In the genomic region with DNA sequence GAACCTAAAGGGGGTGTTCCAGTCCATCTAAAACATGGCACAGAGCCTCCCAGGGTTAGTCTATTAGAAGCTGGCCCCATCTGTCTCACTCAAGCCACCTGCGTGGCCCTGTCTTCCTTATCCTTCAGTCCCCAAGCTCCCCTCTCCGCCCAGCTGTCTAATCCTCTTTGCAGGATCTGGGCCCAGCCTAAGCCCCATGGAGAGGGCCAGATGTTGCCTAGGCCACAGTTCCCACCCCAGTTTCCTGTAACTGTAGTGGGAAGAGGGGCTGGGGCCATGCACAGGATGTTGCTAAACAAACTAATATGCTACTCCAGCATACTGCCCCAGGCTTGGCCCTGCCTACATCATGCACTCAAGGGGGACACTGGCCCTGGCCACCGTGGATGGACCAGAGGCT, we compare ENCODE assay signal across 10 mouse cellular contexts.
A peak's percentile ranks its signal among the peaks of the same experiment; 100 is the strongest.
DNase-seq lines count a peak whose midpoint lies in the region; ATAC-seq and TF ChIP-seq lines count a peak whose summit lies in the region.
"Had no signal": no experiment of that assay in that cellular context is flagged by ENCODE, and none has a peak within 500 bp of the region (broad histone marks: within the 10 kb centered on the region; RNA-seq: fewer than 3 reads in every experiment).

No protein-coding gene starts in this region.

- no peaks in the 10 kb centered on the region for H3K27me3 ChIP-seq in limb, embryonic 12.5 days
- H3K27me3 ChIP-seq in limb, embryonic 10.5 days (ENCODE audit: low read depth, poor library complexity, severe bottlenecking): no peaks in the 10 kb centered on the region
- no peaks in the 10 kb centered on the region for H3K27me3 ChIP-seq in embryonic facial prominence, embryonic 14.5 days (replicated peaks; ENCODE audit: control insufficient read depth, insufficient read depth, low read length)
- no peaks in the 10 kb centered on the region for H3K27me3 ChIP-seq in midbrain, embryonic 12.5 days
- no peaks in the 10 kb centered on the region for H3K27me3 ChIP-seq in forebrain, postnatal 0 days (ENCODE audit: insufficient read depth, low read length)
- H3K27me3 ChIP-seq: liver, embryonic 15.5 days had no signal

- no peak overlapping the region for H3K9ac ChIP-seq in limb, embryonic 12.5 days (replicated peaks)
- H3K9ac ChIP-seq in embryonic facial prominence, embryonic 14.5 days (ENCODE audit: low read depth, low read length): no peak overlapping the region
- H3K9ac ChIP-seq in midbrain, embryonic 12.5 days (replicated peaks): no peak overlapping the region
- H3K9ac ChIP-seq in forebrain, postnatal 0 days: no peak overlapping the region
- H3K9ac ChIP-seq: liver, embryonic 15.5 days had no signal

- H3K27ac ChIP-seq in limb, embryonic 12.5 days: peak overlapping the region; percentile 41; the same call in 1 of the 2 replicates
- no peak overlapping the region for H3K27ac ChIP-seq in limb, embryonic 10.5 days
- H3K27ac ChIP-seq in embryonic facial prominence, embryonic 14.5 days (replicated peaks; ENCODE audit: low read depth, low read length): no peak overlapping the region; the same call in 1 of the 2 replicates
- peak overlapping the region; percentile 70 for H3K27ac ChIP-seq in midbrain, embryonic 12.5 days (replicated peaks)
- H3K27ac ChIP-seq in forebrain, postnatal 0 days (ENCODE audit: low read depth, low read length): no peak overlapping the region
- H3K27ac ChIP-seq: liver, embryonic 15.5 days had no signal

- ATAC-seq in limb, embryonic 12.5 days (ENCODE audit: insufficient number of reproducible peaks, insufficient read depth, low FRiP score, low TSS enrichment, low read depth): no peak
- ATAC-seq in embryonic facial prominence, embryonic 14.5 days (ENCODE audit: low read depth): peak; percentile 48; the same call in 1 of the 2 replicates
- peak; percentile 50 for ATAC-seq in midbrain, embryonic 12.5 days (ENCODE audit: low FRiP score, low read depth)
- ATAC-seq in CD4-positive, CD25-positive, alpha-beta regulatory T cell, adult 4 months: no peak
- ATAC-seq in forebrain, postnatal 0 days: no peak; the same call in 1 of the 2 replicates
- ATAC-seq in cerebellum, adult (ENCODE audit: insufficient number of reproducible peaks, low FRiP score, low TSS enrichment): no peak
- ATAC-seq: forebrain, embryonic 16.5 days had no signal

- H3K36me3 ChIP-seq in limb, embryonic 12.5 days: peaks cover 99% of the 10 kb centered on the region
- peaks cover 100% of the 10 kb centered on the region for H3K36me3 ChIP-seq in limb, embryonic 10.5 days
- H3K36me3 ChIP-seq in embryonic facial prominence, embryonic 14.5 days (ENCODE audit: control insufficient read depth, insufficient read depth, low read length): peaks cover 93% of the 10 kb centered on the region
- peaks cover 88% of the 10 kb centered on the region for H3K36me3 ChIP-seq in midbrain, embryonic 12.5 days
- H3K36me3 ChIP-seq in forebrain, postnatal 0 days (ENCODE audit: insufficient read depth): peaks cover 20% of the 10 kb centered on the region

- no peak for TF ChIP-seq CTCF in forebrain, postnatal 0 days (IDR thresholded peaks at IDR 0.05; ENCODE audit: low read depth)

- H3K4me2 ChIP-seq in limb, embryonic 12.5 days: no peak overlapping the region
- H3K4me2 ChIP-seq in embryonic facial prominence, embryonic 14.5 days (ENCODE audit: low read depth, low read length): no peak overlapping the region
- H3K4me2 ChIP-seq in midbrain, embryonic 12.5 days (replicated peaks): no peak overlapping the region
- H3K4me2 ChIP-seq in forebrain, postnatal 0 days (ENCODE audit: low read depth): no peak overlapping the region
- H3K4me2 ChIP-seq: liver, embryonic 15.5 days had no signal

- DNase-seq in limb, embryonic 10.5 days (ENCODE audit: low spot score): no peak
- DNase-seq in embryonic facial prominence, embryonic 14.5 days (ENCODE audit: low spot score): peak; percentile 75
- peak; percentile 27 for DNase-seq in heart, postnatal 4 days
- DNase-seq in forebrain, postnatal 0 days: no peak

- WGBS in limb, embryonic 12.5 days: 52% methylated on average over 3 of the region's 3 CpGs
- 66% methylated on average over 3 of the region's 3 CpGs for WGBS in limb, embryonic 10.5 days
- WGBS in embryonic facial prominence, embryonic 14.5 days: 42% methylated on average over 3 of the region's 3 CpGs
- 18% methylated on average over 3 of the region's 3 CpGs for WGBS in midbrain, embryonic 12.5 days
- 45% methylated on average over 3 of the region's 3 CpGs for WGBS in forebrain, postnatal 0 days

- H3K4me3 ChIP-seq in limb, embryonic 12.5 days (replicated peaks): no peak overlapping the region
- H3K4me3 ChIP-seq in limb, embryonic 10.5 days: no peak overlapping the region
- H3K4me3 ChIP-seq in embryonic facial prominence, embryonic 14.5 days (ENCODE audit: low read depth, low read length): no peak overlapping the region
- no peak overlapping the region for H3K4me3 ChIP-seq in midbrain, embryonic 12.5 days
- H3K4me3 ChIP-seq in forebrain, postnatal 0 days (ENCODE audit: low read depth, low read length): no peak overlapping the region
- H3K4me3 ChIP-seq: liver, embryonic 15.5 days had no signal

- no peaks in the 10 kb centered on the region for H3K9me3 ChIP-seq in limb, embryonic 12.5 days
- H3K9me3 ChIP-seq in limb, embryonic 10.5 days (replicated peaks): no peaks in the 10 kb centered on the region
- H3K9me3 ChIP-seq in embryonic facial prominence, embryonic 14.5 days (ENCODE audit: control insufficient read depth, low read length): no peaks in the 10 kb centered on the region
- no peaks in the 10 kb centered on the region for H3K9me3 ChIP-seq in midbrain, embryonic 12.5 days
- no peaks in the 10 kb centered on the region for H3K9me3 ChIP-seq in forebrain, postnatal 0 days (ENCODE audit: low read length)
- H3K9me3 ChIP-seq: liver, embryonic 15.5 days had no signal

- H3K4me1 ChIP-seq in limb, embryonic 12.5 days (replicated peaks): peaks cover 35% of the 10 kb centered on the region
- peaks cover 38% of the 10 kb centered on the region for H3K4me1 ChIP-seq in limb, embryonic 10.5 days
- no peaks in the 10 kb centered on the region for H3K4me1 ChIP-seq in embryonic facial prominence, embryonic 14.5 days (ENCODE audit: control insufficient read depth, insufficient read depth, low read length)
- H3K4me1 ChIP-seq in midbrain, embryonic 12.5 days: peaks cover 58% of the 10 kb centered on the region
- no peaks in the 10 kb centered on the region for H3K4me1 ChIP-seq in forebrain, postnatal 0 days (ENCODE audit: insufficient read depth)

Comparison
In these comparisons a context has a peak if more than half of its experiments do, and no peak if none do; other contexts are left out.
1. H3K27ac ChIP-seq: peak in limb, embryonic 12.5 days (single experiment) and midbrain, embryonic 12.5 days (single experiment); none in limb, embryonic 10.5 days (single experiment), embryonic facial prominence, embryonic 14.5 days (single experiment) and forebrain, postnatal 0 days (single experiment).
2. ATAC-seq: peak in embryonic facial prominence, embryonic 14.5 days (single experiment) and midbrain, embryonic 12.5 days (single experiment); none in limb, embryonic 12.5 days (single experiment), CD4-positive, CD25-positive, alpha-beta regulatory T cell, adult 4 months (single experiment), forebrain, postnatal 0 days (single experiment) and cerebellum, adult (single experiment).
3. DNase-seq: peak in embryonic facial prominence, embryonic 14.5 days (single experiment) and heart, postnatal 4 days (single experiment); none in limb, embryonic 10.5 days (single experiment) and forebrain, postnatal 0 days (single experiment).